Mouse (Mus musculus) midbrain, embryonic 10.5 days (tissue): Measurements from ENCODE around the gene Azin2. TPM values are rescaled to one million over a fixed set of nuclear protein-coding genes. Genes with fewer than 3 reads are reported as not detected.

ENCODE experiments used
- DNase-seq: peaks from one replicate; pipeline ENCODE4 v3.0.0-alpha.2; 2017; ENCODE audit warnings: low spot score
- H3K27ac ChIP-seq: fragments of 300-500 bp; sonication (generic); replicated peaks from 2 replicates; pipeline ENCODE4 v1.5.1; 2016; ENCODE audit warnings: mild to moderate bottlenecking
- H3K27me3 ChIP-seq: fragments of 300-500 bp; sonication (generic); 2 replicates; pipeline ENCODE4 v1.6.1; 2016; ENCODE audit warnings: low read depth, mild to moderate bottlenecking; ENCODE audit not compliant: poor library complexity, severe bottlenecking
- H3K36me3 ChIP-seq: fragments of 300-500 bp; sonication (generic); 2 replicates; pipeline ENCODE4 v1.6.1; 2016; ENCODE audit warnings: mild to moderate bottlenecking, moderate library complexity
- H3K4me1 ChIP-seq: fragments of 300-500 bp; sonication (generic); 2 replicates; pipeline ENCODE4 v1.6.1; 2016
- H3K4me3 ChIP-seq: fragments of 300-500 bp; sonication (generic); 2 replicates; pipeline ENCODE4 v1.5.1; 2016; ENCODE audit warnings: mild to moderate bottlenecking, moderate library complexity
- H3K9me3 ChIP-seq: fragments of 300-500 bp; sonication (generic); replicated peaks from 2 replicates; pipeline ENCODE4 v1.6.1; 2016; ENCODE audit warnings: mild to moderate bottlenecking
- WGBS: fragments of 180-500 bp; shearing (Covaris S2); methylation state at CpG from one replicate; pipeline ENCODE4 v1.1.7; 2016; 5-methylcytosine and 5-hydroxymethylcytosine counted together
- polyA plus RNA-seq: library from polyadenylated mRNA; unstranded; fragments of >200 nt; fragmentation: Nextera tagmentation; extraction: Ambion mirVana; gene quantifications from 2 replicates; pipeline ENCODE4 v1.2.1, GENCODE M21; 2016

Azin2 gene
- polyA plus RNA-seq, 1 experiment from 2014 or later: 11.1 TPM

- Histone ChIP-seq H3K27ac (no peak overlapping the region), H3K4me3 (no peak overlapping the region), H3K27me3 (peaks cover 15% of the 10 kb centered on the region), H3K36me3 (peaks cover 14% of the 10 kb centered on the region), H3K4me1 (peaks cover 31% of the 10 kb centered on the region), H3K9me3 (no peaks in the 10 kb centered on the region)
- no peak for DNase-seq
- 88% methylated on average over 3 of the region's 3 CpGs for WGBS
These were observed 29.9 kb upstream of the Azin2 start for GRCm38 (mm10) chr4:128992176-128992575.

- no peak for DNase-seq
- H3K36me3 ChIP-seq: peaks cover 9% of the 10 kb centered on the region
- peaks cover 31% of the 10 kb centered on the region for H3K4me1 ChIP-seq
- WGBS: 92% methylated on average over 9 of the region's 9 CpGs
- H3K9me3 ChIP-seq: no peaks in the 10 kb centered on the region
- H3K27ac ChIP-seq: peak within 1 kb of the TSS; percentile 88
- peak within 1 kb of the TSS; percentile 78 for H3K4me3 ChIP-seq
- peaks cover 15% of the 10 kb centered on the region for H3K27me3 ChIP-seq
These were observed 29.3 kb upstream of the Azin2 start, which contains the start of gene Ak2 for GRCm38 (mm10) chr4:128991500-128992008. Ak2 (plus strand) TSS chr4:128991958.

- DNase-seq: no peak
- Histone ChIP-seq H3K36me3 (no peaks in the 10 kb centered on the region), H3K27me3 (peaks cover 15% of the 10 kb centered on the region), H3K4me3 (no peak overlapping the region), H3K27ac (no peak overlapping the region), H3K4me1 (peaks cover 22% of the 10 kb centered on the region), H3K9me3 (no peaks in the 10 kb centered on the region)
- 66% methylated on average over 11 of the region's 11 CpGs for WGBS
These were observed 27.4 kb upstream of the Azin2 start for GRCm38 (mm10) chr4:128989678-128990077.

GRCm38 (mm10) chr4:128988911-128989310 lies 26.7 kb upstream of the Azin2 start:
- H3K36me3 ChIP-seq: no peaks in the 10 kb centered on the region
- peaks cover 15% of the 10 kb centered on the region for H3K27me3 ChIP-seq
- no peak for DNase-seq
- 51% methylated on average over 3 of the region's 3 CpGs for WGBS
- H3K4me1 ChIP-seq: peaks cover 14% of the 10 kb centered on the region
- no peak overlapping the region for H3K4me3 ChIP-seq
- H3K9me3 ChIP-seq: no peaks in the 10 kb centered on the region
- no peak overlapping the region for H3K27ac ChIP-seq

DNA sequence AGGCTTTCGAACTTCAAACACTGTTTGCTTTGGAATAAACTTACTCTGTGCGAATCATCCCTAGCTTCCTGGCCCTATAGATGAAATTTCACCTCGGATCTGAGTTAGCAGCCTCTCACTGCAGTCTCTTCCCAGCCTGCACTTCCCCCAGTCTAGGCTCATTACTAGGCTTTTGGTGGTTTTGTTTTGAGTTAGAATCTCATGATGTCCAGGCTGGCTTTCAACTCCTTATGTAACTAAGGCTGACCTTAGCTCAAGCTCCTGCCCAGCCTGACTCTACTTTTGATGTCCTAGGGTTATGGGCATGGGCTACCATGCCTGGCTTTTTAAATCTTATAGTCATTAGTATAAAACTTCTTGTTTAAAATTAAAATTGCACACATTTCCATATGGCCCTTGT lies 22.4 kb upstream of the Azin2 start:
- H3K27me3 ChIP-seq: no peaks in the 10 kb centered on the region
- no peak for DNase-seq
- no peaks in the 10 kb centered on the region for H3K36me3 ChIP-seq
- no peak overlapping the region for H3K27ac ChIP-seq
- no peak overlapping the region for H3K4me3 ChIP-seq
- WGBS: 85% methylated on average over 3 of the region's 3 CpGs
- 0 out of 2 replicates have a peak, but pooled peaks cover 5% of the 10 kb centered on the region for H3K4me1 ChIP-seq
- H3K9me3 ChIP-seq: no peaks in the 10 kb centered on the region

- no peaks in the 10 kb centered on the region for H3K9me3 ChIP-seq
- 59% methylated on average over 2 of the region's 2 CpGs for WGBS
- H3K4me3 ChIP-seq: no peak overlapping the region
These were observed 21.4 kb upstream of the Azin2 start for GRCm38 (mm10) chr4:128983656-128984055.

DNA sequence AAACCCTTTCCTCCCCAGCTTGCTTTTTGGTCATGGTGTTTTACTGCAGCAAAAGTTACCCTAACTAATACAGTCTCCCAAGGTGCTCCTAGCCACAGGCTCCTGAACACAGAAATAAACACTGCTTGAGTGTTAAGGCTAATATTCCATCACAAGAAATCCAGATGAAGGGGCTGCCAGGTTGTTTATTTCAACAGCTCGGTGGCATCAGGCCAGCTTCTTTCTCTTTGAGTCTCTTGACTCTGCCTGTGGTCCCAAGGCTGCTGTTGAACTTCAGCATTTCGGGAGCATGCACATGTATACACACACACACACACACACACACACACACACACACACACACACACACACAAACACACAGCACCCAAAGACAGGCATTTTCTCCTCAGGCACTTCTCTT lies 20.9 kb upstream of the Azin2 start:
- no peak overlapping the region for H3K4me3 ChIP-seq
- no peaks in the 10 kb centered on the region for H3K36me3 ChIP-seq
- no peaks in the 10 kb centered on the region for H3K9me3 ChIP-seq
- no peak for DNase-seq
- no peaks in the 10 kb centered on the region for H3K4me1 ChIP-seq
- H3K27me3 ChIP-seq: no peaks in the 10 kb centered on the region
- WGBS: 86% methylated on average over 2 of the region's 2 CpGs
- no peak overlapping the region for H3K27ac ChIP-seq

More at GRCm38 (mm10) chr4:128983656-128984055, 21.4 kb upstream of the Azin2 start:
- Histone ChIP-seq H3K4me1 (no peaks in the 10 kb centered on the region), H3K27me3 (no peaks in the 10 kb centered on the region), H3K36me3 (no peaks in the 10 kb centered on the region), H3K27ac (no peak overlapping the region)
- no peak for DNase-seq

GRCm38 (mm10) chr4:128981833-128982180 lies 19.6 kb upstream of the Azin2 start:
- Histone ChIP-seq H3K27ac (no peak overlapping the region), H3K9me3 (no peaks in the 10 kb centered on the region), H3K4me1 (no peaks in the 10 kb centered on the region), H3K27me3 (no peaks in the 10 kb centered on the region), H3K4me3 (no peak overlapping the region), H3K36me3 (no peaks in the 10 kb centered on the region)
- WGBS: 80% methylated on average over 11 of the region's 11 CpGs
- no peak for DNase-seq

DNA sequence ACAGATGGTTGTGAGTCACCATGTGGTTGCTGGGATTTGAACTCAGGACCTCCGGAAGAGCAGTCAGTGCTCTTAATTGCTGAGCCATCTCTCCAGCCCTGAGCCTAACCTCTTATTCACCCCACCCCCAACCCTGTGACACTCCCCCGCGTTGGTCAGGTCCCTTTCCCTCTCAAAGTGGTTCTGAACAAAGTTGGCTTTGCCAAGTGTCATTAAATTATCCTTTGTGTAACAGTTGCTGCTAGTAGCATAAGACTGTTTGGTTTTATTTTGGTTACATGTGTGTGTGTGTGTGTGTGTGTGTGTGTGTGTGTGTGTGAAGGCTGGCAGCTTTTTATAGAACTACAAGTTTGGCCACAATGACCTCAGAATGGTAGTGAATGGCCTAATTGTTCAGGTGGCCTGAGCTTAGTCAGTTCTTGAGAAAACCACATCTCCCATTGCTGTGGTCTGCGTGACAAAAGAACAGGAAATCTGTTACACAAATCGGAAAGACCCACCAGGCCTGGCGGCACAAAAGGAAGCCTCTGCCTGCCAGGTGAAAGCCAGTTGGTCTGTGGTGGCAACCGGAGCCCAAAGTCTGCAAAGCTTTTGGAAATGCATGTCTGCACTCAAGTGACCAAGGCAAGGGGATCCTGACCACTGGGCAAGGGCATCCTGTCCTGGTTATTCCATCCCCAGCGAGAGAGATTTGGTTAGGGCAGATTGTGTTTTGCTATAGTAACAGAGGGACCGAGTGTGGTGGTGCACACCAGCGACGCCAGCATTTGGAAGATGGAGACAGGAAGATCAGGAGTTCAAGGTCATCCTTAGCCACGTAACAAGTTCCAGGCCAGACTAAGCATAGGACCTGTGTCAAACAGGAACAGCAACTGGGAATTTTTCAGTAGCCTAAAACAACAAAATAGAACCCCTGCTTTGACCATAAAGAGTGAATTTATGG lies 18.9 kb upstream of the Azin2 start:
- 87% methylated on average over 12 of the region's 12 CpGs for WGBS
- Histone ChIP-seq H3K27me3 (no peaks in the 10 kb centered on the region), H3K36me3 (no peaks in the 10 kb centered on the region), H3K9me3 (no peaks in the 10 kb centered on the region), H3K4me1 (no peaks in the 10 kb centered on the region), H3K4me3 (no peak overlapping the region), H3K27ac (no peak overlapping the region)
- DNase-seq: no peak

DNA sequence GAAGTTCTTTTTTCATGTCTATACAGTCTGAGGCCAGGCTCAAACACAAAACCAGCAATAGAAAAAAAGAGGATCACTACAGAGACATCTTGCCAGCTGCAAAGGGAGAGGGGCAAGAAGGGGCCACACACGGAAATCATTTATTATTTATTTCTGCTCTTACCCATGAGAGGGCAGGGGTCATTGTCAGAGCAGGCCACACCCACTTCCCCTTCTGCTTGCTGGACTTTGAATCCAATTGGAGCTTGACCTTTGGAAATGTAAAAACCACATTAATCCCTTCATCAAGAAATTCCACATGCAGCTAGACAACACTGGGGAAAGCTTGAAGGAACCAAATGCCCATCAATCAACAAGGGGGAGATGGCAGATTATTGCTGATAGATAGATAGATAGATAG lies 16.4 kb upstream of the Azin2 start:
- H3K27me3 ChIP-seq: no peaks in the 10 kb centered on the region
- 57% methylated on average over 1 of the region's 1 CpGs for WGBS

DNA sequence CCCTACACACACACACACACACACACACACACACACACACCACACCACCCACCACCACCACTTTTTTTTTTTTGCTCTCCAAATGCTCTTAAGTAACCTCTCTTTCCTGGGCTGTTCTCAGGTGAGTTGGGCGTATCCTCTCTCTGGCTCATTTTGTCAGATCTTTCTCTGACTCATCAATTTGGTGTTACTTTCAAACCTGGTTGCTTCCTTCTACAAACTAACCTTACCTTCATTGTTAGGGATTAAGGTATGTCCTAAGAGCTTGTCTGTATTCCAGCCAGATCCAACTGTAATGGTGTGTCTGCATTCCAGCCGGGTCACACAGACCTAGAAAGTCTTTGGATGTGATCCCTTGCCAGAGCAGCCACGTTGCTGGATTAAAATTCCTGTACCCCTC lies 15.0 kb upstream of the Azin2 start:
- Histone ChIP-seq H3K27me3 (no peaks in the 10 kb centered on the region), H3K27ac (no peak overlapping the region), H3K4me3 (no peak overlapping the region), H3K9me3 (no peaks in the 10 kb centered on the region), H3K36me3 (no peaks in the 10 kb centered on the region), H3K4me1 (no peaks in the 10 kb centered on the region)
- 72% methylated on average over 3 of the region's 3 CpGs for WGBS
- no peak for DNase-seq

More for the DNA sequence above, 16.4 kb upstream of the Azin2 start:
- no peaks in the 10 kb centered on the region for H3K36me3 ChIP-seq
- DNase-seq: no peak
- H3K27ac ChIP-seq: no peak overlapping the region
- H3K4me1 ChIP-seq: no peaks in the 10 kb centered on the region
- H3K4me3 ChIP-seq: no peak overlapping the region
- H3K9me3 ChIP-seq: no peaks in the 10 kb centered on the region

- WGBS: 94% methylated on average over 4 of the region's 4 CpGs
- Histone ChIP-seq H3K27ac (no peak overlapping the region), H3K9me3 (no peaks in the 10 kb centered on the region), H3K27me3 (no peaks in the 10 kb centered on the region), H3K4me1 (no peaks in the 10 kb centered on the region), H3K4me3 (no peak overlapping the region), H3K36me3 (no peaks in the 10 kb centered on the region)
- DNase-seq: no peak
These were observed 14.3 kb upstream of the Azin2 start for GRCm38 (mm10) chr4:128976577-128976976.

GRCm38 (mm10) chr4:128974677-128975076 lies 12.4 kb upstream of the Azin2 start:
- H3K4me1 ChIP-seq: no peaks in the 10 kb centered on the region
- no peak overlapping the region for H3K4me3 ChIP-seq
- no peaks in the 10 kb centered on the region for H3K9me3 ChIP-seq
- no peaks in the 10 kb centered on the region for H3K27me3 ChIP-seq
- 86% methylated on average over 8 of the region's 8 CpGs for WGBS
- no peak for DNase-seq
- no peaks in the 10 kb centered on the region for H3K36me3 ChIP-seq
- no peak overlapping the region for H3K27ac ChIP-seq
